Mouse (Mus musculus) kidney, adult 2 months (tissue): Measurements from ENCODE around the gene Zkscan17.

Experiments used
- CTCF ChIP-seq: fragments of 200-500 bp; conservative IDR thresholded peaks from 2 replicates; pipeline ENCODE4 v1.5.1; 2011; ENCODE audit warnings: low read depth, mild to moderate bottlenecking, control low read depth, low read length, moderate library complexity, mixed read lengths; ENCODE audit not compliant: insufficient read depth, insufficient read length
- POLR2A ChIP-seq: fragments of 200-500 bp; IDR thresholded peaks from one replicate; pipeline ENCODE4 v1.6.1; 2011; ENCODE audit warnings: low read depth, low read length, control low read depth

GRCm38 (mm10) chr11:59562837-59563236 is 36.3 kb upstream of the Zkscan17 start:
- TF ChIP-seq CTCF (no peak), POLR2A (no peak)
